Mouse (Mus musculus) ES-Bruce4 (cell line): ENCODE data around the gene Flot1. TPM values are rescaled to one million over a fixed set of nuclear protein-coding genes. Genes with fewer than 3 reads are reported as not detected.

Experiments used
- H3K27ac ChIP-seq: 2 replicates; pipeline ENCODE4 v1.5.1; 2012; ENCODE audit warnings: low read length, inconsistent platforms; ENCODE audit not compliant: insufficient read depth
- H3K27me3 ChIP-seq: 2 replicates; pipeline ENCODE4 v1.6.1; 2012; ENCODE audit warnings: mild to moderate bottlenecking, low read length, inconsistent platforms; ENCODE audit not compliant: control insufficient read depth, poor library complexity, insufficient read depth, severe bottlenecking
- H3K36me3 ChIP-seq: 2 replicates; pipeline ENCODE4 v1.6.1; 2012; ENCODE audit warnings: inconsistent platforms, mild to moderate bottlenecking, low read length, moderate library complexity; ENCODE audit not compliant: control insufficient read depth, poor library complexity, insufficient read depth, severe bottlenecking
- H3K4me1 ChIP-seq: one replicate; pipeline ENCODE4 v1.8.1; 2011; ENCODE audit warnings: low read length; ENCODE audit not compliant: control insufficient read depth, insufficient read depth
- H3K4me3 ChIP-seq: 2 replicates; pipeline ENCODE4 v1.5.1; 2011; ENCODE audit warnings: low read depth, mild to moderate bottlenecking, low read length
- H3K9ac ChIP-seq: 2 replicates; pipeline ENCODE4 v1.6.1; 2012; ENCODE audit warnings: low read depth, mild to moderate bottlenecking, inconsistent platforms; ENCODE audit not compliant: poor library complexity, severe bottlenecking
- H3K9me3 ChIP-seq: replicated peaks from 2 replicates; pipeline ENCODE4 v1.6.1; 2012; ENCODE audit warnings: mild to moderate bottlenecking, low read length, inconsistent platforms; ENCODE audit not compliant: control insufficient read depth, poor library complexity, insufficient read depth, severe bottlenecking
- CTCF ChIP-seq: IDR thresholded peaks from one replicate; pipeline ENCODE4 v1.8.1; 2011; ENCODE audit warnings: low read depth, low read length
- EP300 ChIP-seq: IDR thresholded peaks from 2 replicates; pipeline ENCODE4 v1.6.1; 2011; ENCODE audit warnings: low read depth, low read length; ENCODE audit not compliant: insufficient read depth
- POLR2A ChIP-seq: IDR thresholded peaks from one replicate; pipeline ENCODE4 v1.8.1; 2011; ENCODE audit warnings: low read length; ENCODE audit not compliant: insufficient read depth
- polyA plus RNA-seq: library from polyadenylated mRNA; stranded (reverse); fragments of >200 nt; gene quantifications from 2 replicates; pipeline ENCODE4 v1.2.4, GENCODE M21; 2011; ENCODE audit warnings: low read depth; ENCODE audit not compliant: missing spikeins, insufficient read depth, insufficient read length

Flot1 gene
- polyA plus RNA-seq, 1 experiment, result 47.4 TPM

- no peak overlapping the region for H3K27ac ChIP-seq
- H3K4me3 ChIP-seq, result peak overlapping the region; percentile 94
- peaks cover 35% of the 10 kb centered on the region for H3K36me3 ChIP-seq
- H3K9ac ChIP-seq, result peak overlapping the region; percentile 64
- TF ChIP-seq POLR2A (no peak), EP300 (no peak), CTCF (no peak)
- H3K4me1 ChIP-seq, result no peaks in the 10 kb centered on the region
- no peaks in the 10 kb centered on the region for H3K27me3 ChIP-seq
- no peaks in the 10 kb centered on the region for H3K9me3 ChIP-seq
Measured at GRCm38 (mm10) chr17:35835424-35836140, 12.6 kb downstream of the Flot1 start.

- peak overlapping the region; percentile 64 for H3K9ac ChIP-seq
- peak overlapping the region; percentile 94 for H3K4me3 ChIP-seq
- H3K27ac ChIP-seq, result peak overlapping the region; percentile 79
- no peaks in the 10 kb centered on the region for H3K9me3 ChIP-seq
- no peaks in the 10 kb centered on the region for H3K4me1 ChIP-seq
- peaks cover 35% of the 10 kb centered on the region for H3K36me3 ChIP-seq
- H3K27me3 ChIP-seq, result no peaks in the 10 kb centered on the region
- TF ChIP-seq POLR2A (no peak), CTCF (peak; percentile 5), EP300 (no peak)
Measured at GRCm38 (mm10) chr17:35836178-35836965, 13.3 kb downstream of the Flot1 start.

GRCm38 (mm10) chr17:35836991-35837422 lies 14.0 kb downstream of the Flot1 start:
- H3K27ac ChIP-seq, result peak overlapping the region; percentile 92
- H3K36me3 ChIP-seq, result peaks cover 35% of the 10 kb centered on the region
- peak overlapping the region; percentile 64 for H3K9ac ChIP-seq
- no peaks in the 10 kb centered on the region for H3K27me3 ChIP-seq
- H3K4me3 ChIP-seq, result peak overlapping the region; percentile 98
- H3K9me3 ChIP-seq, result no peaks in the 10 kb centered on the region
- no peak for TF ChIP-seq CTCF
- TF ChIP-seq EP300, result peak; percentile 75; the same call in 1 of the 2 replicates
- H3K4me1 ChIP-seq, result no peaks in the 10 kb centered on the region

- Histone ChIP-seq H3K9me3 (no peaks in the 10 kb centered on the region), H3K27me3 (no peaks in the 10 kb centered on the region), H3K4me3 (peak overlapping the region; percentile 98), H3K4me1 (no peaks in the 10 kb centered on the region), H3K36me3 (peaks cover 35% of the 10 kb centered on the region), H3K9ac (peak overlapping the region; percentile 64), H3K27ac (peak overlapping the region; percentile 92)
- TF ChIP-seq CTCF (no peak), EP300 (peak; percentile 69; the same call in 1 of the 2 replicates)
Measured at GRCm38 (mm10) chr17:35837487-35837886, 14.5 kb downstream of the Flot1 start.

- Histone ChIP-seq H3K4me1 (no peaks in the 10 kb centered on the region), H3K4me3 (peak within 1 kb of the TSS; percentile 98), H3K36me3 (peaks cover 35% of the 10 kb centered on the region), H3K9ac (peak within 1 kb of the TSS; percentile 64), H3K9me3 (no peaks in the 10 kb centered on the region), H3K27me3 (no peaks in the 10 kb centered on the region), H3K27ac (peak within 1 kb of the TSS; percentile 94)
- no peak for TF ChIP-seq CTCF
- peak; percentile 93 for TF ChIP-seq POLR2A
- no peak for TF ChIP-seq EP300
Measured at GRCm38 (mm10) chr17:35838122-35838544, 15.1 kb downstream of the Flot1 start, which contains the start of gene Tubb5. Gene Tubb5, minus strand, starts transcription at chr17:35838306.

GRCm38 (mm10) chr17:35838570-35838969 lies 15.5 kb downstream of the Flot1 start:
- Histone ChIP-seq H3K27ac (peak overlapping the region; percentile 85), H3K36me3 (peaks cover 34% of the 10 kb centered on the region), H3K9ac (peak overlapping the region; percentile 51), H3K9me3 (no peaks in the 10 kb centered on the region), H3K27me3 (no peaks in the 10 kb centered on the region), H3K4me1 (no peaks in the 10 kb centered on the region), H3K4me3 (peak overlapping the region; percentile 66)
- TF ChIP-seq EP300 (no peak), POLR2A (no peak), CTCF (no peak)
